In the genomic region with DNA sequence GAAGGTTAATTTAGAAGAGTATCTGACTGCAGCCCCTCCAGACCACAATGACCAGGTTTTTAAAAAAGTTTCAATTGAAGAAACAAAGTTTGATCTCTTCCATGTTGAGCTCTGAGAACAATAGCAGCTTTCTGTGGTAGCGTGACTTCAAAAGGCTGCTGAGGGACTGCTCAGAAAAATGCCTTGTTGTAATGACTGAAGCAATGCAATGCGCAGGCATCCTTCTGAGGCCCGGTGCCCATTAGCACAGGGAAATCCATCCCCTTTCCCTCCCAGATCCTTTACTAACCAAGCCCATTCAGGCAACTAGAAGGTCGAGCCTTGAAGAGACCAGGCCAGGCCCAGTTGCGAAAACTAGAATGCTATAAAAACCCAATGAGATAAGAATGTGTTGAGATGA, we compare ENCODE assay signal across 21 mouse cellular contexts. TPM values are rescaled to one million over a fixed set of nuclear protein-coding genes. Genes with fewer than 3 reads are reported as not detected.
DNase-seq lines count a peak whose midpoint lies in the region; ATAC-seq lines count a peak whose summit lies in the region.
"Had no signal": no experiment of that assay in that cellular context is flagged by ENCODE, and none has a peak within 500 bp of the region (broad histone marks: within the 10 kb centered on the region; RNA-seq: fewer than 3 reads in every experiment).

No protein-coding gene starts in this region.

- no peaks in the 10 kb centered on the region for H3K9me3 ChIP-seq in forebrain, embryonic 10.5 days
- no peaks in the 10 kb centered on the region for H3K9me3 ChIP-seq in forebrain, embryonic 14.5 days (replicated peaks; ENCODE audit: control insufficient read depth, low read length)
- H3K9me3 ChIP-seq in limb, embryonic 11.5 days (ENCODE audit: control insufficient read depth, low read length) = no peaks in the 10 kb centered on the region
- H3K9me3 ChIP-seq in limb, embryonic 10.5 days (replicated peaks) = no peaks in the 10 kb centered on the region
- H3K9me3 ChIP-seq: embryonic facial prominence, embryonic 15.5 days; heart, embryonic 13.5 days; limb, embryonic 12.5 days; liver, embryonic 12.5 days had no signal

- peak; percentile 44 for DNase-seq in forebrain, embryonic 10.5 days (ENCODE audit: extremely low spot score, low spot score)
- DNase-seq in forebrain, embryonic 14.5 days (ENCODE audit: low spot score) = no peak
- peak; percentile 39 for DNase-seq in limb, embryonic 11.5 days (ENCODE audit: low spot score)
- no peak for DNase-seq in limb, embryonic 10.5 days (ENCODE audit: low spot score)
- DNase-seq in retina, embryonic 14.5 days (ENCODE audit: low spot score) = peak; percentile 22
- no peak for DNase-seq in retina, postnatal 1 day
- DNase-seq in gastrocnemius, adult 8-10 months (ENCODE audit: low spot score in 2 of 2) = no peak
- DNase-seq in adrenal gland, postnatal 10 days = no peak
- DNase-seq: cerebellum, adult 18-20 months; gastrocnemius, postnatal 14 days; layer of hippocampus, adult 9-11 months; thymus, postnatal 25 days had no signal

- H3K4me3 ChIP-seq in forebrain, embryonic 10.5 days = no peak overlapping the region
- H3K4me3 ChIP-seq in forebrain, embryonic 14.5 days (ENCODE audit: low read depth, low read length) = no peak overlapping the region
- no peak overlapping the region for H3K4me3 ChIP-seq in limb, embryonic 11.5 days (ENCODE audit: low read depth, low read length)
- no peak overlapping the region for H3K4me3 ChIP-seq in limb, embryonic 10.5 days

- WGBS in forebrain, embryonic 10.5 days = 3% methylated on average over 5 of the region's 5 CpGs
- WGBS in forebrain, embryonic 14.5 days = 9% methylated on average over 5 of the region's 5 CpGs
- WGBS in limb, embryonic 11.5 days = 6% methylated on average over 5 of the region's 5 CpGs
- 5% methylated on average over 5 of the region's 5 CpGs for WGBS in limb, embryonic 10.5 days

- no peak overlapping the region for H3K9ac ChIP-seq in forebrain, embryonic 14.5 days (ENCODE audit: low read length)
- no peak overlapping the region for H3K9ac ChIP-seq in limb, embryonic 11.5 days (ENCODE audit: low read length)
- H3K9ac ChIP-seq: embryonic facial prominence, embryonic 15.5 days; liver, embryonic 12.5 days had no signal

- no peak overlapping the region for H3K27ac ChIP-seq in forebrain, embryonic 10.5 days
- H3K27ac ChIP-seq in forebrain, embryonic 14.5 days (ENCODE audit: low read depth, low read length) = no peak overlapping the region
- H3K27ac ChIP-seq in limb, embryonic 11.5 days (replicated peaks; ENCODE audit: low read depth, low read length) = no peak overlapping the region
- H3K27ac ChIP-seq in limb, embryonic 10.5 days = no peak overlapping the region
- H3K27ac ChIP-seq: embryonic facial prominence, embryonic 15.5 days; heart, embryonic 13.5 days; limb, embryonic 12.5 days; liver, embryonic 12.5 days had no signal

- peaks cover 59% of the 10 kb centered on the region for H3K4me1 ChIP-seq in forebrain, embryonic 10.5 days
- peaks cover 18% of the 10 kb centered on the region for H3K4me1 ChIP-seq in forebrain, embryonic 14.5 days (ENCODE audit: control insufficient read depth, insufficient read depth, low read length)
- peaks cover 8% of the 10 kb centered on the region; the same call in 1 of the 2 replicates for H3K4me1 ChIP-seq in limb, embryonic 11.5 days (ENCODE audit: control insufficient read depth, insufficient read depth, low read length)
- H3K4me1 ChIP-seq in limb, embryonic 10.5 days = peaks cover 45% of the 10 kb centered on the region

- H3K27me3 ChIP-seq in forebrain, embryonic 10.5 days (ENCODE audit: poor library complexity, severe bottlenecking) = peaks cover 94% of the 10 kb centered on the region
- H3K27me3 ChIP-seq in forebrain, embryonic 14.5 days (replicated peaks; ENCODE audit: control insufficient read depth, insufficient read depth, low read length) = peaks cover 61% of the 10 kb centered on the region
- peaks cover 45% of the 10 kb centered on the region for H3K27me3 ChIP-seq in limb, embryonic 11.5 days (ENCODE audit: control insufficient read depth, insufficient read depth, low read length)
- peaks cover 70% of the 10 kb centered on the region for H3K27me3 ChIP-seq in limb, embryonic 10.5 days (ENCODE audit: low read depth, poor library complexity, severe bottlenecking)

- H3K36me3 ChIP-seq in forebrain, embryonic 10.5 days (replicated peaks) = no peaks in the 10 kb centered on the region
- H3K36me3 ChIP-seq in forebrain, embryonic 14.5 days (ENCODE audit: control insufficient read depth, insufficient read depth, low read length) = no peaks in the 10 kb centered on the region
- H3K36me3 ChIP-seq in limb, embryonic 11.5 days (ENCODE audit: control insufficient read depth, insufficient read depth, low read length) = no peaks in the 10 kb centered on the region
- H3K36me3 ChIP-seq in limb, embryonic 10.5 days = no peaks in the 10 kb centered on the region
- H3K36me3 ChIP-seq: embryonic facial prominence, embryonic 15.5 days; G1E; heart, embryonic 13.5 days; limb, embryonic 12.5 days; liver, embryonic 12.5 days had no signal

- H3K4me2 ChIP-seq in forebrain, embryonic 14.5 days (ENCODE audit: low read length) = no peak overlapping the region
- H3K4me2 ChIP-seq in limb, embryonic 11.5 days (ENCODE audit: low read depth, severe bottlenecking) = no peak overlapping the region

- ATAC-seq in forebrain, embryonic 14.5 days = no peak
- no peak for ATAC-seq in limb, embryonic 11.5 days (ENCODE audit: insufficient number of reproducible peaks, low FRiP score, low TSS enrichment, low read depth)
- ATAC-seq: activated CD4-positive, CD25-positive, alpha-beta regulatory T cell, adult 4 months; liver, embryonic 12.5 days had no signal

RNA-seq across cellular contexts. Expression of a gene that starts 3.6 kb away (rescaled TPM):
- 4.8 and 6.0 TPM in 2 replicates for polyA plus RNA-seq in forebrain, embryonic 10.5 days (2016; fragmentation: Nextera tagmentation; extraction: Ambion mirVana)
- 3.0 and 4.2 TPM in 2 replicates for polyA plus RNA-seq in forebrain, embryonic 14.5 days (2014; fragmentation: Nextera tagmentation; extraction: Ambion mirVana)
- 1.8 and 2.4 TPM in 2 replicates for polyA plus RNA-seq in limb, embryonic 11.5 days (2014; fragmentation: Nextera tagmentation; extraction: Ambion mirVana)
- polyA plus RNA-seq in limb, embryonic 10.5 days (2016; fragmentation: Nextera tagmentation; extraction: Ambion mirVana) = 2.2 and 3.1 TPM in 2 replicates
- not detected for total RNA-seq in gastrocnemius, adult 8-10 months (2022)
- 1 to 10 TPM; 1.8 to 2.3 TPM for total RNA-seq in adrenal gland, postnatal 10 days (2021)
- total RNA-seq: G1E; gastrocnemius, postnatal 14 days; heart, adult 18-20 months had no signal
- polyA plus RNA-seq: activated CD4-positive, CD25-positive, alpha-beta regulatory T cell, adult 4 months; G1E; testis, adult 2 months had no signal

RNA-seq across cellular contexts. Expression of a gene that starts 37.5 kb away (rescaled TPM):
- 0.56 and 0.77 TPM in 2 replicates for polyA plus RNA-seq in forebrain, embryonic 10.5 days (2016; fragmentation: Nextera tagmentation; extraction: Ambion mirVana)
- polyA plus RNA-seq in forebrain, embryonic 14.5 days (2014; fragmentation: Nextera tagmentation; extraction: Ambion mirVana) = 1.8 and 2.8 TPM in 2 replicates
- 0.33 TPM in 1 of 2 replicates, not detected in the other for polyA plus RNA-seq in limb, embryonic 11.5 days (2014; fragmentation: Nextera tagmentation; extraction: Ambion mirVana)
- polyA plus RNA-seq in limb, embryonic 10.5 days (2016; fragmentation: Nextera tagmentation; extraction: Ambion mirVana) = 0.19 and 0.59 TPM in 2 replicates
- total RNA-seq in gastrocnemius, adult 8-10 months (2022) = not detected
- under 1 TPM; 0.15 to 0.18 TPM for total RNA-seq in adrenal gland, postnatal 10 days (2021)
- total RNA-seq: G1E; gastrocnemius, postnatal 14 days; heart, postnatal 25 days had no signal
- polyA plus RNA-seq: activated CD4-positive, CD25-positive, alpha-beta regulatory T cell, adult 4 months; G1E had no signal

Comparison
In these comparisons a context has a peak if more than half of its experiments do, and no peak if none do; other contexts are left out.
1. DNase-seq: peak in forebrain, embryonic 10.5 days (single experiment), limb, embryonic 11.5 days (single experiment) and retina, embryonic 14.5 days (single experiment); none in forebrain, embryonic 14.5 days (single experiment), limb, embryonic 10.5 days (single experiment), retina, postnatal 1 day (single experiment), gastrocnemius, adult 8-10 months (0 of 2) and adrenal gland, postnatal 10 days (single experiment).